Mouse (Mus musculus) kidney, postnatal 14 days (tissue): Measurements from ENCODE around the gene A4galt.
A peak's percentile ranks its signal among the peaks of the same experiment; 100 is the strongest.

ENCODE experiments used
- DNase-seq: peaks from one replicate; pipeline ENCODE4 v3.0.0; 2022; ENCODE audit warnings: mixed read lengths

Gene A4galt

GRCm38 (mm10) chr15:83224136-83224766 lies 27.3 kb downstream of the A4galt start:
- DNase-seq = peak; percentile 38

GRCm38 (mm10) chr15:83223208-83223962 lies 28.2 kb downstream of the A4galt start:
- DNase-seq = peak; percentile 83

- no peak for DNase-seq
Measured at GRCm38 (mm10) chr15:83221721-83222120, 29.9 kb downstream of the A4galt start.

- no peak for DNase-seq
Measured at GRCm38 (mm10) chr15:83220368-83221013, 31.1 kb downstream of the A4galt start.

GRCm38 (mm10) chr15:83215322-83216216 lies 36.0 kb downstream of the A4galt start:
- peak; percentile 64 for DNase-seq

- peak; percentile 81 for DNase-seq
Measured at GRCm38 (mm10) chr15:83210229-83210628, 41.3 kb downstream of the A4galt start.

- no peak for DNase-seq
Measured at GRCm38 (mm10) chr15:83209719-83210118, 41.9 kb downstream of the A4galt start.

- DNase-seq = no peak
Measured at GRCm38 (mm10) chr15:83209092-83209695, 42.4 kb downstream of the A4galt start.

- peak; percentile 77 for DNase-seq
Measured at GRCm38 (mm10) chr15:83204731-83205451, 46.7 kb downstream of the A4galt start.

- DNase-seq = no peak
Measured at GRCm38 (mm10) chr15:83202412-83202811, 49.2 kb downstream of the A4galt start.

- DNase-seq = no peak
Measured at GRCm38 (mm10) chr15:83193413-83193812, 58.2 kb downstream of the A4galt start.

- no peak for DNase-seq
Measured at GRCm38 (mm10) chr15:83182351-83182750, 69.2 kb downstream of the A4galt start.

- DNase-seq = no peak
Measured at GRCm38 (mm10) chr15:83181800-83182330, 69.7 kb downstream of the A4galt start.

GRCm38 (mm10) chr15:83180004-83180403 lies 71.6 kb downstream of the A4galt start:
- DNase-seq = no peak
